Mouse (Mus musculus) bone marrow macrophage, adult 2 months (primary cell): ENCODE results near the gene Cacnb2.

Source experiments
- CTCF ChIP-seq: IDR thresholded peaks from 2 replicates; pipeline ENCODE4 v1.5.1; 2012; ENCODE audit warnings: low read depth, mild to moderate bottlenecking, low read length, moderate library complexity
- POLR2A ChIP-seq: IDR thresholded peaks from 2 replicates; pipeline ENCODE4 v1.6.1; 2012; ENCODE audit warnings: mild to moderate bottlenecking, low read depth, low read length, borderline replicate concordance

- TF ChIP-seq POLR2A (no peak), CTCF (no peak)
Measured at GRCm38 (mm10) chr2:15027816-15028215, 424.9 kb downstream of the Cacnb2 start.
